Mouse (Mus musculus) cerebellum, adult 9-10 months (tissue): ENCODE measurements around the gene Bsg.
A peak's percentile ranks its signal among the peaks of the same experiment; 100 is the strongest.

Source experiments
- DNase-seq: peaks from one replicate; pipeline ENCODE4 v3.0.0; 2022

The Bsg gene

DNA sequence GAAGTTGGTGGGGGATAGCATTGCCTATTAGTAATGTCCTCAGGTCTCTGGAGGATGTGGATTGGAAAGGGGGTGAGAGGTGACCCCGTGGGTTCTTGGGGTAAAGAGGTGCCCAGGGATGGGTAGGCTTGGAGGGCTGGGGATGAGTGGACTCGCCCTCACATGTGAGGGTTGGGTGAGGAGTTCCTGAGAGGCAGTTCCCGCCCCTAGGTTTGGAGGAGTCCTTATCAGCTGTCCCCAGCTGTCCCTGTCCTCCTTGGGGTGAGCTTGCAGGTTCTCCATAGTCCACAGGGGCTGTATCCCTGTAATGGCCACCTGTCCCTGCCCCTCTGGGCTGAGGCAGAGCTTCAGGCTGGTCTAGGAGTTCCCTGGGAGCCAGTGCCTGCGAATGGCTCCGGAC is 1.7 kb downstream of the Bsg start:
- peak; percentile 59 for DNase-seq

DNA sequence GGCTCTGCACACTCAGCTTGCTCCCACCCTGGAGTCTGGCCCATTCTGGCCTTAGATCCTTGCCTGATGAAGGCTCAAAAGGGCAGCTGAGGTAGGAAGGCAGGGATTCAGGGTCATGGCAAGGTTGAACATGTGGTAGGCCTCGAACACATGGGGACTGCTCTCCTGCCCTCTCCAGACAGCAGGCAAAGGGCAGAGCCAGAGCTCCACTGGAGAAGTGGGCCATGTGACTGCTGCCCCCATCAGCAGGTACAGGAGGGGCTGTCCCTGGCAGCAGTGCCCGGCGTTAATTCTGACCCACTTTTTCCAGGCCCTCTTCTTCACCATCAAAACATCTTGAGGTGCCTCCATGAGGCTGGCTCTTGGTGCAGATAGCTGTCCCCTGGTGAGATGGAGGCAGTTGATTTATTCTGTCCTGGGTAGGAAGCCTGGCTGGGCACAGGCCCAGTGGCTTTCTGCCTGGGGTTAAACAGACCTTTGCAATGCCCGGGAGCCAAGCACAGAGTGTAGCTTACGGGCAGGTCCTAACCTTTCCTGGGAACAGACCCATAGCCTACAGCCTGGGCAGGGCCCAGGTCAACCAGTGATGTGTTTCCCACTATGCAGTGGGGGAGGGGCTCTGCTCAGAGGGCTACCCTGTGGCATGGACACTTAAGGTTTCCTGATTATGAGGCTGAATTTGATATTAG is 2.3 kb downstream of the Bsg start:
- peak; percentile 75 for DNase-seq

DNA sequence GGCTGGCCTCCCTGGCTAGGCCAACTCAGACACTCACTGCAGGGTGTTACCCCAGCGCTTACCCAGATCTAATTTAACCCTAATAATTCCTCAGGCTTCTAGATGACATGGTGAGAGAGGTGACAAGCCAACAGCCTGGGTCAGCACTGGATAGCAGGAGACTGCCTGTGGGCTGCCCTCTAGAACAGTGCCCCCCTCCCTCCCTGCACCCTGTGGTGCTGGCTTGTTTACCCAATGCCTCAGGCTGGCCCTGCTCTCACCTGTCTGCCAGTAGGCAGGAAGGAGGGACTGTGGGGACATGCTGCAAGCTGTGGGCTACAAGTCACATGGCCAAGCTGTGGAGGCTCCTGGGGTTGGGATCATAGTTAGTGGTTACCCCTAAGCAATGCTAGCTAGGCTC is 2.9 kb downstream of the Bsg start:
- DNase-seq, result peak; percentile 84

DNA sequence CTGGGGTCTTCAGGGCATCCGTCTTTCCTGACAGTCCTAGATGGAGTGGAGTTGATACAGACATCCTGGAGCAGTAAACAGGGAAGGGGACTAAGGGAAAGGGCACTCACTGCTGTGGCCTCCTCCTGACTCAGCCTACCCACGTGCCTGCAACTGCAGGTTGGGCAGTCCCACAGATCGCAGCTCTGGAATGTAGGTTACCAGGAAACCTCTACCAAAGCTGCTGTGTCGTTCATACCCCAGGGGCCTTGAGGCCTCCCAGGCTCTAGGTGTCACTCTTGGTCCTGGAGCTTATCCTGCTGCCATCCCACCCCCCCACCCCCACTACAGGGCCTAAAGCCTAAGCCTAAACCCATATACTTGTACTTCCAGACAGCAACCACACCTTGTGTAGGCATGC is 3.5 kb downstream of the Bsg start:
- peak; percentile 50 for DNase-seq

DNA sequence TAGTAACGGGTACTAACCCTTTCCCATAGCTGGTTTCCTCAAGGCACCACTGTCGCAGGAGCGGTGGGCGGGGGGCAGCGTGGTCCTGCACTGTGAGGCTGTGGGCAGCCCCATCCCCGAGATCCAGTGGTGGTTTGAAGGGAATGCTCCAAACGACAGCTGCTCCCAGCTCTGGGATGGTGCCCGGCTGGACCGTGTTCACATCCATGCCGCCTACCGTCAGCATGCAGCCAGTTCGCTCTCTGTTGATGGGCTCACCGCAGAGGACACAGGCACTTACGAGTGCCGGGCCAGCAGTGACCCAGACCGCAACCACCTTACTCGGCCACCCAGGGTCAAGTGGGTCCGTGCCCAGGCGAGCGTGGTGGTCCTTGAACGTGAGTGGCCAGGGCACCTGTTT is 4.4 kb downstream of the Bsg start:
- no peak for DNase-seq

DNA sequence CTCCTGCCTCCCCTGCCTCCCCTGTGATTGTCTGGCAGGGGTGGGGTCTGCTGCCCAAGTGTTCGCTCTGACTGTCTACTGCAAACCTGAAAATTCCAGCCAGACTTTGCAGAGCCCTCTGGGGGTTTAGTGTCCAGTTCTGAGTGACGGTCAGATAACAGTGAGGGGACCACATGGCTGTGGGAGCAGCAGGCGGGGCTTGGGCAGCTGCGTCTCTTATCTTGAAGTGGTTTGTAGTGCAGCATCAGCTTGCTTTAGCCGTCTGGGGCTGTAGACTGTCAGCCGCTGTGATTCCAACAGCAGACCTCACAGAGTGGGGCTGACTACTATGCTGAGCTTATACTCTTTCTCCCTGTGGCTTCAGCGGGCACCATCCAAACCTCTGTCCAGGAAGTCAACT is 5.0 kb downstream of the Bsg start:
- DNase-seq, result no peak

DNA sequence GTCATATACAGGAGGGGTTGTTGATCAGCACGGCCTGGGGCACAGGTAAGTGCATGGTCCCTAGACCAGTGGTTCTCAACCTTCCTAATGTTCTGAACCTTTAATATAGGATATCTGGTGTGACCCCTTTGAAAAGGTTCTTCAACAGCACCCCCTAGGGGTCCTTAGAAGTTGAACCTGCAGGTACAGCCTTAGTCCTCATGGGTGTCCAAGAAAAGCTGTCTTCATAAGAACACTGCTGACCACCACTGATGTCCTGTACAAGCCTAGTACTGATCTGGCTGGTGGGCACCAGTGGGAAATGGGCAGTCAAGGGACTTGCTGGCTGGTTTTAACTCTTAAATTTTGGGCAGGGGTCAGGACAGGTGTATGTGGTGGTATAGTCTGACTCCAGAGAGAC is 7.7 kb downstream of the Bsg start:
- DNase-seq, result peak; percentile 49

DNA sequence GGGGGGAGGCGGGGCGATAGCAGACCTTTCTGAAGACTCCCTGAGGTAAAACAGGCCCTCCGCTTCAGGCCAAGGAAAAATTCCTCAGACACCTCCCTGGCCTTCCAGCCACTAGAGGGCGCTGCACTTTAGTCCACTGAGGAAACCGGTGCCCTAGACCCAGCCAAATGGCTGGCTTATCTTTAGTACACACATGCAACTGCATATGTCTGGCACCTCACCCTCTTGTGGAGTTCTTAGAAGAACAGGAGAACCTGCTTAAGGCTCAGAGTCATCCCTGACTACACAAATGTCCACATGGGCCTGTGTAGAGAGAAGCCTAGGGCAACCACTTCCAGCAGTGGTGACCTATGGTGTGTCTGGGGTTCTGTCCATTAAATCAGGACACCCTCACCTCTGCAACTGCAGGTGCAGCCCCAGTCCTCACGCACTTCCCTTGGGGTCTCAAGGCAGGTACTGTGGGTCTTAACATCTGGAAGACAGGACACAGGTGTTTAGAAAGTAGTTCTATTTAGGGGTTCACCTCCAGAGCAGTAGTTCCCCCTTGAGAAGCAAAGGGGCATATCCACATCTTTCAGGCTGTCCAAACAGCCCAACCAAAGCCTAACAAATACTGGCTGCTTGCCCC is 8.3 kb downstream of the Bsg start:
- DNase-seq, result peak; percentile 85

DNA sequence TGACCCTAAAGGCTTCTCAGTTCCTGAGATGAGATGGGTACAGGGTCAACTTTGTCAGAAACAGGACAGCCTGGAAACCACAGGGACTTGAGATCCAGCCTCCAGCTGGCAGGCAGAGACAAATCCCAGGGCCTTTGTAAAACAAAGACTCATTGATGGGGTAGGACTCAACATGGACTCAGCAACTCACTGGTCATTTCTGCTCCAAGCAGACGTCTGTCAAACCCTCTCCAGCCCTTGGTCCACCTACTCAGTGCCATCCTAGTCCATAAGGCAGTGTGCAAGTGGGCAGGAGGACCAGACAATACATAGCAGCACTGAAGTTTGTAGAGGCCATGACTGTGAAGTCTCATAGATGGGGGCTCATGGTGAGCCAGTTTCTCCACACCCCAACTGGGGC is 8.9 kb downstream of the Bsg start:
- DNase-seq, result no peak

DNA sequence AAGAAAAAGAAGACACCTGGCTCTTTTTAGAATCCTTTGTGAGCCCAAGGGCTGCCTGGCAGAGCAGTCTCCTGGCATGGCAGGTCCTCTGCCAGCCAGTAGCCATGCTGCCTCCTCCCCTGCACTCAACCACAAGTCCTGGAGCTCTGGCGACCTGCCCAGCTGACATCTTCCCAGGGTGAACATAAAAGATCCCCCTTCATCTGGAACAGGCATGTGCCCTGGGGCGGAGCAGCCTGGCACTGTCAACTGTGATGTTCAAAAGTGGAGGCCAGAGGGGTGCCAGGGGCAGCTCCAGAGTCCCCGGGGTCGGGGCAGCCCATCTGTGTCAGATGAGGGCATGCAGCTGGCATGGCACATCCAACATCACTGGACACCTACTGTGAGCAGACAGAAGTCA is 10.7 kb downstream of the Bsg start:
- peak; percentile 70 for DNase-seq

DNA sequence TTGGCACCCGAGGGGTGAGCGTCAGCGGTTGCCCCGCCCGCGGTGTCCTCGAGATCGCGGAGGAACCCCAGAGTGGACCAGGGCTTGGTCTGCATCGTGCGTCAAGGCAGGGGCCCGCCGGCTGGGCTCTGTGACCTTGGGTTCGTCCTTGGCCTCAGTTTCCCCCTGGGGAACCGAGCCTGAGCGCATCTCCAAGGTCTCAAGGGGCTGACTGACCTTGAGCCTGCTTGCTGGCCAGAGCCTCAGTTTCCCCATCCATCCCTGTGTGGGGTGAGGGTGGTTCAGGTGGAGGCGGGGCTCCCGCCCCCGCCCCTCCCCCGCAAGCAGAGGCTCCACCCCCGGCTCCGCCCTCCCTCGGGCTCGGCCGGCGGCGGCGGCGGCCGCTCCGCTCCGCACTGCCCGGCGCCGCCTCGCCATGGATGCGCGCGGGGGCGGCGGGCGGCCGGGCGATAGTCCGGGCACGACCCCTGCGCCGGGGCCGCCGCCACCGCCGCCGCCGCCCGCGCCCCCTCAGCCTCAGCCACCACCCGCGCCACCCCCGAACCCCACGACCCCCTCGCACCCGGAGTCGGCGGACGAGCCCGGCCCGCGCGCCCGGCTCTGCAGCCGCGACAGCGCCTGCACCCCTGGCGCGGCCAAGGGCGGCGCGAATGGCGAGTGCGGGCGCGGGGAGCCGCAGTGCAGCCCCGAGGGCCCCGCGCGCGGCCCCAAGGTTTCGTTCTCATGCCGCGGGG is 12.1 kb downstream of the Bsg start, which contains the start of gene Hcn2:
Gene Hcn2 (plus strand): TSS at position 381 of the 734 bp plus-strand sequence.
- peak; percentile 77 for DNase-seq

DNA sequence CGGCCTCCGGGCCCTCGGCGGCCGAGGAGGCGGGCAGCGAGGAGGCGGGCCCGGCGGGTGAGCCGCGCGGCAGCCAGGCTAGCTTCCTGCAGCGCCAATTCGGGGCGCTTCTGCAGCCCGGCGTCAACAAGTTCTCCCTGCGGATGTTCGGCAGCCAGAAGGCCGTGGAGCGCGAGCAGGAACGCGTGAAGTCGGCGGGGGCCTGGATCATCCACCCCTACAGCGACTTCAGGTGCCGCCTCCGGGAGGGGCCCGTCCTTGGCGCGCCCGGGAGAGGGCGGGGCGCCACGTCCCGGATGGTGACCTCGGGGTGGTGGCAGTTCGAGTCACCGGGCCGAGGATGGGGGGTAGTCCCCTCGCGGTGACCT is 12.7 kb downstream of the Bsg start:
- peak; percentile 76 for DNase-seq

DNA sequence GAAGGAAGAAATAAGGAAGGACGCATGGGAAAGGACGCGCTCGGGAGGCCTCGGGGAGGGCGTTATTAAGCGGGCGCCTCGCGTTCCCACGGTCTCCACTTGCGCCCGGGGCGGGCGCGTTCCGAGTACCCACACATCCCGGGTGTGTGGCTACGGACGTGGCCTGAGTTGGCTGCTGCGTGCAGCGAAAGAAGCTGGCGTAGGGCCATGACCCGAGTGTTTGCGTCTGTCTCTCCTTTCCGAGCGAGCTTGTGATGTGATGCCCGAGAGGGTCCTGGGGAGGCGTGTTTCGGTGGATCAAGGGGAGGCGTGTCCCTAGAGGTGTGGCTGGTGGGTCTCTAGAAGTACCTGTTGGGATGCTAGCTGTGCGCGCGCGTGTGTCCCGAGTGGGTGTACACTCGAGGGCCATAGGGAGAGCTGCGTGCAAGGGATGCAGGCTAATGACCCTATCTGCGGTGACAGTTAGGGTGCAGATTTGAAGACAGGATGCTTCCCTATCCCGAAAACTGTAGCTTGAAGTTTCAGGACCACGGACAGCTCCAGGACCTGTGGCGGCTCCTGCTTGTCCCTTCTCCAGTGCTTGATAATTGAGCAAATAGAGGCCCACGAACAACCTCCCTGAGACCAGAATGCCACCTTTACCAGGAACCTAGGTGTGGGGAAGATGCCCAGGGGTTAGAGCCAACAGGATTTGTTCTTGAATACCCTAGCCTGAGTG is 13.5 kb downstream of the Bsg start:
- DNase-seq, result peak; percentile 74

DNA sequence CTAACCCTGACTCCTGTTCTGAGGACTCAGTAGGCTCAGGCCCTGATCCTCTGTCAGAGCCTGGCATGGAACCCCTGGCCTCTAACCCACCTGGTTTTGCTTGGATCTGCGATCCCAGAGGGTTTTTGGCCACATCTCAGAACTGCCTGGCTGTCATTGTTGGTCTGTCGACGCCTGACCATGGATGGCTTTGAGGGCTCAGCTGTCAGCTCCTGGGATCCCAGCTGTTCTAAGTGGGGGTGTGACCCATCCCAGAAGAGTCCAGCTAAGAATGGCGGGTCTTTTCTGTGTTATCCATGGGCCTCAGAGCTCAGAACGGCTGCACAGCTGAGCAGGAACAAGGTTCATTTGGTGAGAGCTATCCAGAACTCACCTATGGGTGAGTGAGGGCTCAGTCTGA is 16.8 kb downstream of the Bsg start:
- DNase-seq, result no peak

DNA sequence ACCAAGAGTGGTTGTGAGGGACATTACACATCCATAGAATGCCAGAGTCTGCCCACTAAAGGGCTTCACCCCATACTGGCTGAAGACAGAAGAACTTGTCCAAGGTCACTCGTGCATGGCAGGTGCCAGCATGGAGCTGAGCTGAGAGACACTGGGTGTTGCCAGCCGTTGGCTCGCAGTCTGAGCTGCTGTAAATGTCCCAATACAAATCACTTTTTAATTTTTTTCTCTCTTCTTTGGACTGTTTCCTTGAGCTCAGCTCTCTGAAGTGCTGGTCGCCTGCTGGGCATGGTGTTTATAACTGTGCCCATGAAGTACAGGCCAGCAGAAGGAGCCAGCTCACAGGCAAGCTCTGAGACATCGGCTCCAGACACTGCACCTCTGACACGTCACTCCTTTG is 18.8 kb downstream of the Bsg start:
- DNase-seq, result no peak

DNA sequence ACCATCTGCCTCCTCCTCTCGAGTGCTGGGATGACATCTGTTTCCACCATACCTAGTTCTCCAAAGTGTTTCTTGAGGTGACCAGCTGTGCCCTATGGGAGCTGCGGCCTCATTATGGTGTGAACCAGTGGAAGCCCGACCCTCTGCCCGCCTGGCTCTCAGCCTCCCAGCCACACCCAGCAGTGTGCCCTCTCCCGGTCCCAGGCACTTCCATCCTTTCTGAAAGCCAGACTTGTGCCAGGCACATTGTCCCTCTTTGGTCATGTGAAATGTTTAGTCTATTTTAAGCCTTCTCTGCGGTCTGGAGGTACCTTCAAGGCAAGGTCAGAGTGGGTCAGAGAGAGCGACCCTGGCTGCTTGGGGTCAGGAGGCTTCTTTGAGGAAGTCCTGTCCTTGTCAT is 19.4 kb downstream of the Bsg start:
- no peak for DNase-seq

DNA sequence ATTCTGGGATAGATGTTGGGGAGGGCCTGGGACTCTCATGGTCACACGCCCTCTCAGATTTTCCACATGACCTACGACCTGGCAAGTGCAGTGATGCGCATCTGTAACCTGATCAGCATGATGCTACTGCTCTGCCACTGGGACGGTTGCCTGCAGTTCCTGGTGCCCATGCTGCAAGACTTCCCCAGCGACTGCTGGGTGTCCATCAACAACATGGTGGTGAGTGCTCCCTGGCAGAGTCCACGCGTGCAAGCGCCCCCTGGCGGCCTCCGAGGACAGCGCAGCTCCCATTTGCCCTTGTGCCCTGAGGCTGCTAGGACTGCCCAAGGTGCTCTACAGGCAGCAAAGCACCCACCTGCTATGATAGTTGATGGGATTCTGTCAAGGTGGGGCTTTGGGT is 21.8 kb downstream of the Bsg start:
- no peak for DNase-seq

DNA sequence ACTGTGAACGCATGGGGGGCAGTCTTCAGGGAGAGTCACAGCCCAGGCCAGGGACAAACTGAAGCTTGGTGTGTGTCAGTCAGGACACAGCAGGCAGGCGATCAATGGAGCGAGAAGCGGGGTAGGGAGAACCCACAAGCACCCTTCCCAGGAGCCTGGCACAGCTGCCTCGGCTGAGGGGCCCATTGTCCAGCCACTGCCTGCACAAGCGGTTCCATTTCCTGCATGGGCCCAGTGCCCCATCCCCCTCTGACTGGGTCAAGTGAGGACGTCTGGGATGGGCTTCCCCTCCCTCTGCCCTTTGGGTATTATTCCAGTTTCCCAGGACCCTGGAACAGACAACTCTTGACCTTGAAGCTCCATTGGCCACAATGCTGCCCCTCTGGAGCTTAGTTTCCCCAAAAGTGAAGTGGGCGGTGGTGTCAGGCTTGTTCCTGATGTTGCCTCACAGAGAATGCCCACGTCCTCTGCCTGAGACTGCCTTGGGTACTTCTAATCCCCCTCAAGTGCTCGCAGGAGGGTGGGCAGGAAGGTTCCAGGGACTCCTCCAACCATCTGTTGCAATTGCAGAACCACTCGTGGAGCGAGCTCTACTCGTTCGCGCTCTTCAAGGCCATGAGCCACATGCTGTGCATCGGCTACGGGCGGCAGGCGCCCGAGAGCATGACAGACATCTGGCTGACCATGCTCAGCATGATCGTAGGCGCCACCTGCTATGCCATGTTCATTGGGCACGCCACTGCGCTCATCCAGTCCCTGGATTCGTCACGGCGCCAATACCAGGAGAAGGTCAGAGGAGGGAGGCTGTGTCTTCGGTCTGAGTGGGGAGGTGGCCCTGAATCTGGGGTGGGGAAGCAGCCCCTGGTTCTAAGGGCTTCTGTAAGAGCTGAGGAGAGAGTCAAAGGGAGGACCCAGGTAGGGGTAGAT is 24.3 kb downstream of the Bsg start:
- no peak for DNase-seq

DNA sequence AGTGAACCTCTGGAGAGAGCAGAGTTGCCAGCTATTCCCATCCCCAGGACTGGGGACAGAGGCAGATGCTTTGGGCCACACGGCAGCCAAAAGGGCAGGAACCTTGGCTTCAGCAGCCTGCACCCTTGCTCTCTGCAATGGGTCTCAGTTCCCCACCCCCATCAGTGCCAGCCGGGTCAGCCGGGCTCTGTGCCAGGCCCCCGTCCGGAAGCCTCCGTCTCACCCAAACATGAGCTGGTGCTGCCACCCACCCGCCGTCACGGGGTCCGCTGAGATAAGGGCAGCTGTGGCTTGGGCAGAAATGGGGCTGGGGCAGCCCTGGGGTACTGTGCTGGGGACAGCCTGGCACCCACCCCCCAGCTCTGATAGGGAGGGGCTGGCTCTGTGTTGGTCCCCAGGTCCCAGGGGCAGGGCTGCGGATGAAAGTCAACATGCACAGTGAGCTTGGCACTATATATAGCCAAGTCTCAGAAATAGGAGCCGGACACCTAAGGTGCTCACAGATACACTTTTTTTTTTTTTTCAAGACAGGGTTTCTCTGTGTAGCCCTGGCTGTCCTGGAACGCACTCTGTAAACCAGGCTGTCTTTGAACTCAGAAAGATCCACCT is 25.2 kb downstream of the Bsg start:
- DNase-seq, result no peak

DNA sequence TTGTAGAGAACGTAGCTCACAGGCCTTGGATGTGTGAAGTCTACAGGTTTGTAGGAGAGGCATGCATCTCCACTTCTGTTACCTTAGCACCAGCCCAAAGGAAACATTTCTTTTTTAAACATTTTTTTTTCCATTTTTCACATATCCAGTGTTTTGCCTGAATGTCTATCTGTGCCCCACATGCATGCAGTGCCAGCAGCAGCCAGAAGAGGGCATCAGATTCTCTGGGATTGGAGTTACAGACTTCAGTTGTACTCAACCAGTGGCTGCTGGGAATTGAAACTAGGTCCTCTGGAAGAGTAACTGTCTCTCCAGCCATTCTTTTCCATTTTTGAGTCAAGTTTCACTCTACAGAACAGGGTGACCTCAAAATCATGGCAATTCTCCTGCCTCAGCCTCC is 28.2 kb downstream of the Bsg start:
- no peak for DNase-seq

DNA sequence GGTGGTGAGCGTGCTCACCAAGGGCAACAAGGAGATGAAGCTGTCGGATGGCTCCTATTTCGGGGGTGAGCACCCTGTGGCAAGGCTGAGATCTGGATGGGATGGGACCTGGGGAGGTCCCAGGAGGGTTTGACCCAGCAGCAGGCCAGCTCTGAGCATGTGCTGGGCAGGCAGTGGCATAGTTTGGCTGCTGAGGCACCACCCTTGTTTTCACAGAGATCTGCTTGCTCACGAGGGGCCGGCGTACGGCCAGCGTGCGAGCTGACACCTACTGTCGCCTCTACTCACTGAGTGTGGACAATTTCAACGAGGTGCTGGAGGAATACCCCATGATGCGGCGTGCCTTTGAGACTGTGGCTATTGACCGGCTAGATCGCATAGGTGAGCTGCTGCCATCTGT is 29.6 kb downstream of the Bsg start:
- no peak for DNase-seq

DNA sequence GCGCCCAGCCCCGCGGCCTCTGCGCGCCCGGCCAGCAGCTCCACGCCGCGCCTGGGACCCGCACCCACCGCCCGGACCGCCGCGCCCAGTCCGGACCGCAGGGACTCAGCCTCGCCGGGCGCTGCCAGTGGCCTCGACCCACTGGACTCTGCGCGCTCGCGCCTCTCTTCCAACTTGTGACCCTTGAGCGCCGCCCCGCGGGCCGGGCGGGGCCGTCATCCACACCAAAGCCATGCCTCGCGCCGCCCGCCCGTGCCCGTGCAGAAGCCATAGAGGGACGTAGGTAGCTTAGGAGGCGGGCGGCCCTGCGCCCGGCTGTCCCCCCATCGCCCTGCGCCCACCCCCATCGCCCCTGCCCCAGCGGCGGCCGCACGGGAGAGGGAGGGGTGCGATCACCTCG is 31.1 kb downstream of the Bsg start:
- DNase-seq, result no peak
